Mouse (Mus musculus) embryo, embryonic 11.5 days (tissue): ENCODE data around the gene Olfr368.

Experiments used
- DNase-seq: peaks from one replicate; pipeline ENCODE4 v3.0.0-alpha.2; 2012; ENCODE audit warnings: low read depth, low spot score

Olfr368 gene

DNA sequence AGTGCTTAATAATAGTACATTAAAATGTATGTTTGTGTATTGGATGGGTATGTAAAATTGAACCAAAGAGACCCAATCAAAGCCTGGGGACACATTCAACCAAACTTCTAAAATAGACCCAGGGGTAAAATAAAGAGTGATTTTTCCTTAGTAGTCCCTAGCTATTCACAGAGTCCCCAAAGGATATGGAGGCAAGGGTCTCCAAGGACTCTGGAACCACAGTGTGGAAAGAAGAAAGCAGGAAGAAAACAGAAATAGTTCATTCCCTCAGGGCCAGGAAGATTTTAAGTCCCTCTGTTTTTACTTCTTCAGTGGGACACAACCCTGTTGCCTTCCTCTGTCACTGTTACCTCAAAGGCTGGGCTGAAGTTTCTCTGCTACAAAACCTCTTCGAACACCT lies at the start of gene Olfr368:
Gene Olfr368, plus strand, starts transcription at position 301 of the 400 bp plus-strand sequence.
- no peak for DNase-seq

DNA sequence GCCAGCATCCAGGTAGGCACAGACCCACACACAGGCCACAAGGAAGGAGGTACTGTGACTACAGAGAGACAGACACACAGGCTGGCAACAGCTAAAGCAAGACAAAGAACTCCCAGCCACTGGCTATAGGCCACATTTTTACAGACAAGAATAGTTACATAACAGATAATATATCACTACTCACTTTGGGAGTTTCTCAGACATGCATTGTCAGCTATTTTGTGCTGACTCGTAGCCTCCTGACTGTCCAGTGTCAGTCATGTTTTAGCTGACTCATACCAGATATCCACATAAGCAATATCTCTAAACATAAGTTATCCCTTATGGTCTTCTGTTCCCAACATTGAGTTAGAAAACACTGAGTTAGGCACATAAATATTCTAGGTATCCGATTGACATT lies 7.0 kb downstream of the Olfr368 start:
- DNase-seq, result no peak

DNA sequence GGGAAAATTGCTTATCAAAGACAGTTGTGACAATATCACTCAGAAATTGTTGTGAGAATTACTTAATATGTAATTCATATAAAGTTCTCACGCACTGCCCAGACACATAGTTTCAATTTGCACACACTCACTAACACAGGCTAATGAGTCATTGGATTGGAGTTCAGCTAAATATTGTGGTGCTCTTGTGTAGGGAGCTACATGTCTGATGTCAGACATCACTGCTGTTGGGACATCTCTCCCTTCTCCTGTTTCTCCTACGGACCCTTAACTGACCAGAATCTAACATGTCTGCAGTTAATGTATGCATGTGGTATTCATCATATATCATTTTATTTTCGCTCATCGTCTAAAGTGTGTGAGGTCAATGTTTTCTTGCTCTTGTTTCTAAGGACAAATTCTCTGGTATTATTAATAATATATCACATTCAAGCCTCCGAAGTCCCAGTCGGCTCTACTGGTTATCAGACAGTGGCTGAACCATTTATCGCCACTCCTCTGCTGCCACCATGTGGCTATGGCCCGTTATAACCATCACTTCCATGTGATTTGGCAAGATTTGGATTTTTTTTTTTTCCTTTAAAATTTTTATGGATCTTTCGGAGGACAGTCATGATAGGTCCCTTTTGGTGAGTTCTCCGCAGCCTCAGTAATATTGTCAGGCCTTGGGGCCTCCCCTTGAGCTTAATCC lies 12.3 kb downstream of the Olfr368 start:
- DNase-seq, result peak; percentile 35

DNA sequence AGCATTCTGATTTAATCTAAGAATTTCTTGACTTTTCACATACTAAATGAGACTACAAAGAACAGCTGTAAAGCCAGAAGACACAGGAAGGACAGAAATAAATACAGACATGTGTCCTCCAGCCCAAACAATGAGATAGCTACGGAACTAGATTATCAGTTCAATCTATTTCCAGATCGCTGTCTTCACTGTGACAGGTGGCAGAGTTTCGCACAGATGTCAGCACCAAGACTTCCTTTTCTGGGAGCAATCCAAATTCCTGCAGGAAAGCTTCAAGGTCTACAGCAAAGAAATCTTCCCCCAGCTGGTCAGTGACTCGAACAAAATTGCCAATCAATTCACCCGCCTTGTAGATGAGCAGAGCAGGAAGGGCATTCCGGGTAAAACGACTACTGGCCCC lies 25.4 kb downstream of the Olfr368 start:
- DNase-seq, result no peak

DNA sequence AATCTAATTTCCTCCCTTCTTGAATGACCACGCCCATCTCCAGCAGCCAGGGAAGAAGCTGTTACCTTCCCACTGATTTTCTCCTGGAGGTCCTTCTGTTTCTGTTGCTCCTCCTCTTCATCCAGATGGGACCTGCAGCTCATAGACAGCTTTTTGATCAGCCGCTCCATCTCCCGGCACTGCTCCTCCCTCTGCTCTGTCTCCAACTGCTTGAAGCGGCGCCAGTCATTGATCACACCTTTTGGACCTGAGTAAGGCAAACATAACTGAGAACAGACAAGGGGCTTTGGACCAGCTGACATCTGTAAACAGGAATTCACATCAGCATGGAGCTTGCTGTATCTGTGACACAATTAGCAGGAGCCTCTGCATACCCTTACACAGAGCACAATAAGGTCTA lies 29.3 kb downstream of the Olfr368 start:
- DNase-seq, result no peak

DNA sequence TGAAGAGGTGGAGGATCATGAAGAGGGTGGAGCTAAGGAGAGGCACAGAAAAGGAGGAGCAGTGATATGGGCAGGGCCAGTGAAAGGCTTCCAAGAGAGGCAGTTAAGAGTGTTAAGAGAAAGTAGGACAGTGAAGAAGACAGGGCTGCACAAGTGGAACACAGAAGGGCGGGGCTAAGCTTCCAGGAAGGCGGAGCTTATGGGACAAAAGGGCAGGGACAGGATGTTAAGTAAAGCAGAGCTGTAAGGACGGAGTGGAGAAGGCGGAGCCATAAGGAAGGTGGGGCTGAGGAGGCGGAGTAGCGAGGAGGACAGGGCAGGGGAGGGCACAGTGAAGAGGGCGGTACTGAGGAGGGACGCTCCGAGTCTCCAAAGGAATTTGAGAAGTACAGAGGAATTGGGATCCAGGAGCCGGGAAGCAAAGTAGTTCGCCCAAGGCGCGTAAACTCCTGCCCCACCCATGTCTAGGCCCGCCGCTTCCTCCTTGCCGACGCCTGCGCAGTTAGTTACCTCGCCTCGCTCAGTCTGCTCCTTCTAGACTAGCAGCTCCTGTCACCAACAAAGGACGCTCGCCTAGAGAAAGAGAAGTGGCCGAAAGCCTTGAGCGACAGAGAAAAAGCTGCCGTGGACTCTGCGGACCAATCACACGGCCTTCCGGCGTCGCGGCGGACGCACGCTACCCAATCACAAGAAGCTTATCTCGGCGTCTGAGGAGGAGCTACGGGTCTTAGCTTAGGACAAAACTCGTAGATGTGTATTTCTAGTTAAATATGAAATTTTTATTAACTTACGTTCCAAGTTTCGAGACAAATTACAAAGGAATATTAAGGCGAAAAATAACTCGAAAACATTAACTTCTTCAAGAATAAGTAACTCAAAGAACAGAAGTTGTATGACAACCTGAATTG lies 32.6 kb downstream of the Olfr368 start, which contains the start of gene Pdcl:
Gene Pdcl, minus strand, starts transcription at position 700 of the 908 bp plus-strand sequence.
- peak; percentile 86 for DNase-seq

DNA sequence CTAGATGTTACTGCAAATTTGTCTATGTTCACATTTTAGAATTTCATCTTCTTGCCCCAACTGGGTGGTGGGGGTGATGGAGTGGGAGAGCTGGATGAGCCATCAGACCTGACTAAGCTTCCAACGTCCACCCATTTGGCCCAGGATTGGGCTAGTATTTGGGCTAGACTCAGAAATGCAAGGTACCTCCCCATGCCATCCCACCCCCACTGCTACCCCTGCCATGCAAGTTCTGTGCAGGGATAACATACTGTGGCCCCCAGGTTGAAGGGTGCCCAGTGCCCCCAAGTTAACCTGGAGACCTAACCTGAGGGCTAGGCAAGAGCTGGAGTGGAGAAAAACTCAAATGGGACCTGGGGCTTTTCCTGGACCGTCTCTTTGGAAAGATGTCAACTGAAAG lies 33.6 kb downstream of the Olfr368 start:
- DNase-seq, result no peak

DNA sequence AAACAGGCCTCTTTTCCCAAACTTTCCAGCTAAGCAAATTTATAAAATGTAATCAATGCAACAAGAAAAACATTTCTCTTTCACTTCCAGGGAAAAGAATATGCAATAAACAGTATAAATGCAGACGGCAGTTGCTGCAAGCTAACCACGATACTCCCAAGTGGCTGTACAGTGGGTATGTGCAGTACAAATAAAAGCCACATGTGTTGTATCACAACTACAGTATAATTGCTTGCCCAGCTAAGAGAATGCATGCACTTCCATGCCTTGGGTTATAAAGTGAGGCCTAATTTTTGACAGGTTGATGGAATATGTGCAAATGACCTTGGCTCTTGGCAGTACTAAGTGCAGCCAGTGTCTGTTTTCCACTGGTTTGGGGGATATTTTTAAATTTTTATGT lies 44.3 kb downstream of the Olfr368 start:
- DNase-seq, result no peak

DNA sequence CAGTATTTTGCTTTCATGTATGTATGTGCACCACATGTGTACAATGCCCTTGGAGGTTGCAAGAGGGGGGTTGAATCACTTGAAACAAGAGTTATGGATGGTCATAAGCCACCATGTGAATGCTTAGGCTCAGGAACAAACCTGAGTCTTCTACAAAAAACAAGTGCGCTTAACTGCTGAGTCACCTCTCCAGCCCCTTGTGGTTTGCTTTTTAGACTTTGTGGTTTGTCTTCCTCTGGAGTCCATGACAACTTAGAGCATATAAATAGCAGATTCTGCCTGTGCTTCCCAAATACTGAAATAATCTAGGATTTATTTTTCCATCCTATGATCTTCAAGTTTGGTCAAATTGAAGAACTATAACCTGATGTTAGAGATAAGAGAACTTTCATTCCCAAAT lies 49.7 kb downstream of the Olfr368 start:
- DNase-seq, result no peak

DNA sequence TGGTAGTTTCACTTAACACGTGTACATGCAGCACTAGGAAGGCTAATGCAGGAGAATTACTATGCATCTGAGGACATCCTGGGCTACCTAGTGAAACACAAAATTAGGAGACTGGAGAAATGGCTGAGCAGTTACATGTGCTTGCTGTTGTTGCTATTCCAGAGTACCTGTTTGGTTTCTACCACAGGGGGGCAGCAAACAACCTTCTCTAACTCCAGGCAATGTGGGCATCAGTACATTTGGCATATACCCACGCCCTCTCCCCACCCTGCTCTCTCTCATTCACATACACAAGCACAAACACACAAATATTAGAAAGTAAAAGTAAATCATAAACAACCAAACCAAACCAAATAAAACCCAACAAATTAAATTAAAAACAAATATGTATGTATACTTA lies 53.9 kb downstream of the Olfr368 start:
- peak; percentile 40 for DNase-seq
